Mouse (Mus musculus) liver, postnatal 0 days (tissue): Measurements from ENCODE around the gene Tstd3. TPM values are rescaled to one million over a fixed set of nuclear protein-coding genes. Genes with fewer than 3 reads are reported as not detected.

Experiments used
- ATAC-seq: fragments of 200-750 bp; cut with Nextera tagmentation; 2 replicates; pipeline ENCODE4 v1.8.0; 2017; ENCODE audit warnings: mild to moderate bottlenecking, moderate library complexity
- DNase-seq: peaks from one replicate; pipeline ENCODE4 v3.0.0-alpha.2; 2016
- H3K27ac ChIP-seq: fragments of 300-500 bp; sonication (generic); 2 replicates; pipeline ENCODE4 v1.5.1; 2014; ENCODE audit warnings: antibody characterized with exemption, moderate library complexity, mild to moderate bottlenecking, low read depth
- H3K27me3 ChIP-seq: fragments of 300-500 bp; sonication (generic); 2 replicates; pipeline ENCODE4 v1.6.1; 2014; ENCODE audit warnings: low read length, control low read depth, mixed read lengths; ENCODE audit not compliant: insufficient read depth
- H3K36me3 ChIP-seq: fragments of 300-500 bp; sonication (generic); replicated peaks from 2 replicates; pipeline ENCODE4 v1.6.1; 2014; ENCODE audit warnings: mild to moderate bottlenecking, control low read depth, low read length, moderate library complexity, mixed read lengths; ENCODE audit not compliant: insufficient read depth
- H3K4me1 ChIP-seq: fragments of 300-500 bp; sonication (generic); 2 replicates; pipeline ENCODE4 v1.6.1; 2014; ENCODE audit warnings: antibody characterized with exemption, mild to moderate bottlenecking, control low read depth; ENCODE audit not compliant: insufficient read depth
- H3K4me2 ChIP-seq: fragments of 300-500 bp; sonication (generic); 2 replicates; pipeline ENCODE4 v1.6.1; 2014; ENCODE audit warnings: low read depth, mild to moderate bottlenecking, low read length, moderate library complexity, mixed read lengths
- H3K4me3 ChIP-seq: fragments of 300-500 bp; sonication (generic); 2 replicates; pipeline ENCODE4 v1.5.1; 2014; ENCODE audit warnings: low read depth, low read length
- H3K9ac ChIP-seq: fragments of 300-500 bp; sonication (generic); replicated peaks from 2 replicates; pipeline ENCODE4 v1.6.1; 2014; ENCODE audit warnings: mild to moderate bottlenecking, moderate library complexity
- H3K9me3 ChIP-seq: fragments of 300-500 bp; sonication (generic); 2 replicates; pipeline ENCODE4 v1.6.1; 2016; ENCODE audit warnings: mild to moderate bottlenecking, control low read depth, low read length, mixed read lengths
- CTCF ChIP-seq: sonication (generic); IDR thresholded peaks from 2 replicates; pipeline ENCODE4 v1.5.1; 2016; ENCODE audit warnings: antibody characterized with exemption, low read depth
- EP300 ChIP-seq: IDR thresholded peaks from 2 replicates; pipeline ENCODE4 v1.6.1; 2016; ENCODE audit warnings: antibody characterized with exemption, low read depth, mild to moderate bottlenecking
- whole genome bisulfite sequencing: fragments of 180-500 bp; shearing (Covaris S2); extraction: QIAGEN DNeasy Blood & Tissue Kit; methylation state at CpG from one replicate; pipeline ENCODE4 v1.1.7; 2014; ENCODE audit not compliant: insufficient replicate concordance; 5-methylcytosine and 5-hydroxymethylcytosine counted together
- polyA plus RNA-seq: library from polyadenylated mRNA; unstranded; fragments of >200 nt; fragmentation: Nextera tagmentation; extraction: Ambion mirVana; gene quantifications from 2 replicates; pipeline ENCODE4 v1.2.1, GENCODE M21; 2015

Tstd3 gene
- polyA plus RNA-seq, 1 experiment from 2014 or later, result 16.6 TPM

DNA sequence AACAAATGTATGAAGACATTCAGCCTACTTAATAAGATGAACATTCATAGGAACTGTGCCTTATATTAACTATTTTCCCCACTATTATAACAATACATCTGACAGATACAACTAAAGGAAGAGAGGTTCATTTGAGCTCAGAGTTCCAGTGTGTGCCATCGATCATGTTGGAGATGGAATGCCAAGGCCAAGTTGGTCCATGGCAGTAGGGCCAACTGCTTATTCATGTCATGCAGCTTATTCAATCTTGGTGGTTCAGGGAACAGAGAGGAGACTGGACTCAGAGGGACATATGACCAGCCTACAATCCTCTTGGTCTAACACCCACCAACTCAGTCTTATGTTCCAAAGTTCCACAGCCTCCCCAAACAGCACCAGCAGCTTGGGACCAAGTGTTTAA lies 34.0 kb upstream of the Tstd3 start:
- no peak for TF ChIP-seq CTCF
- no peak for TF ChIP-seq EP300
- WGBS, result 98% methylated on average over 1 of the region's 1 CpGs

GRCm38 (mm10) chr4:21793631-21794030 lies 26.6 kb upstream of the Tstd3 start:
- DNase-seq (no peak), ATAC-seq (no peak)
- H3K27me3 ChIP-seq, result no peaks in the 10 kb centered on the region
- TF ChIP-seq EP300, result no peak
- TF ChIP-seq CTCF, result no peak
- H3K4me1 ChIP-seq, result no peaks in the 10 kb centered on the region
- no peak overlapping the region for H3K27ac ChIP-seq
- H3K36me3 ChIP-seq, result peaks cover 21% of the 10 kb centered on the region
- H3K9me3 ChIP-seq, result no peaks in the 10 kb centered on the region
- WGBS, result 81% methylated on average over 3 of the region's 3 CpGs
- H3K4me2 ChIP-seq, result no peak overlapping the region
- no peak overlapping the region for H3K4me3 ChIP-seq
- H3K9ac ChIP-seq, result no peak overlapping the region

More for the DNA sequence above, 34.0 kb upstream of the Tstd3 start:
- Histone ChIP-seq H3K36me3 (peaks cover 60% of the 10 kb centered on the region), H3K27ac (no peak overlapping the region), H3K4me3 (no peak overlapping the region), H3K4me1 (no peaks in the 10 kb centered on the region), H3K4me2 (no peak overlapping the region), H3K27me3 (no peaks in the 10 kb centered on the region), H3K9ac (no peak overlapping the region), H3K9me3 (no peaks in the 10 kb centered on the region)
- no peak for DNase-seq
- no peak for ATAC-seq

DNA sequence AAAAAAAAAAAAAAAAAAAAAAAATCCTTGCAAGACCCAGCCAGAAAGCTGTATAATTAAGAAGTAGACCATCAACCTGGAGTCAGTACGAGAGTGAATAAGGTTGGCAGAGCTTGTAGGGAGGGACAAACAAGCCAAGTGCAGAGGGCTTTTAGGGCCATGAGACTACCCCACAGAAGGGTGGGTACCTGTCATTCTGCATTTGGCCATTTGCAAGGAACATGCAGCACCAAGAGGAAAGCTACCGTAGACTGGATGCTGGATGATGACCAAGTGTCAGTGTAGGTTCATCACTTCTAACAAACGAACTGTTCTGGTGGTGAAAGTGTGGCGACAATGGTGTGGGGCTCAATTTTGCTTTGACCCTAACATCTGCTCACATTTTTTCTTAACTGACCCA lies 22.8 kb upstream of the Tstd3 start:
- Histone ChIP-seq H3K4me3 (no peak overlapping the region), H3K9me3 (no peaks in the 10 kb centered on the region), H3K4me2 (no peak overlapping the region), H3K27ac (no peak overlapping the region), H3K9ac (no peak overlapping the region), H3K36me3 (peaks cover 26% of the 10 kb centered on the region), H3K27me3 (no peaks in the 10 kb centered on the region), H3K4me1 (no peaks in the 10 kb centered on the region)
- no peak for ATAC-seq
- 96% methylated on average over 4 of the region's 4 CpGs for WGBS
- no peak for DNase-seq
- TF ChIP-seq CTCF (no peak), EP300 (no peak)

GRCm38 (mm10) chr4:21788903-21789302 lies 21.9 kb upstream of the Tstd3 start:
- Histone ChIP-seq H3K27ac (no peak overlapping the region), H3K27me3 (no peaks in the 10 kb centered on the region), H3K4me1 (no peaks in the 10 kb centered on the region), H3K9ac (no peak overlapping the region), H3K36me3 (peaks cover 34% of the 10 kb centered on the region), H3K9me3 (no peaks in the 10 kb centered on the region), H3K4me2 (no peak overlapping the region), H3K4me3 (no peak overlapping the region)
- no peak for TF ChIP-seq CTCF
- no peak for TF ChIP-seq EP300
- no peak for ATAC-seq
- WGBS, result 81% methylated on average over 6 of the region's 6 CpGs
- no peak for DNase-seq

DNA sequence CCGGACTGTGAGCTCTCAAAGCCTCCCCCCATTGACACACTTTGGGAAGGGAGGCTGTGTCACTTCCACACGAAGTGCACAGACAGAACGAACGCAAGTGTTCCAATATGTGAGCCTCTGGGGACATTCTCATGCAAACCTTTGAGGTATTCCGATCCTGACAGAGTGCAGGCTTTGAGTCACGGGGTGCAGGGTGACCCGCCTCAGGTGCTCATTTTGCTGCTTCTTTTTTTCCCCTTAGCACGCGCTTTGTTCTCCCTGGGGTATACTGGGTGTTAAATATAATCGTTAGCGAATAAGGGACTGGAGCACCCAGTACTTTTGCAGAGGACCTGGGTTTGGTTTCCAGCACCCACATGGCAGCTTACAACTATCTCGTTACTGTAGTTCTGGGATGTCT lies 19.3 kb upstream of the Tstd3 start:
- Histone ChIP-seq H3K9me3 (no peaks in the 10 kb centered on the region), H3K27ac (no peak overlapping the region), H3K4me3 (no peak overlapping the region), H3K4me2 (no peak overlapping the region), H3K4me1 (peaks cover 10% of the 10 kb centered on the region; the same call in 1 of the 2 replicates), H3K9ac (no peak overlapping the region), H3K27me3 (no peaks in the 10 kb centered on the region), H3K36me3 (peaks cover 54% of the 10 kb centered on the region)
- DNase-seq, result no peak
- WGBS, result 93% methylated on average over 12 of the region's 12 CpGs
- TF ChIP-seq CTCF (no peak), EP300 (no peak)
- no peak for ATAC-seq

- Histone ChIP-seq H3K27me3 (no peaks in the 10 kb centered on the region), H3K4me2 (peak overlapping the region; percentile 56), H3K9ac (no peak overlapping the region), H3K27ac (peak overlapping the region; percentile 71), H3K9me3 (no peaks in the 10 kb centered on the region), H3K4me1 (peaks cover 15% of the 10 kb centered on the region), H3K4me3 (no peak overlapping the region), H3K36me3 (peaks cover 52% of the 10 kb centered on the region)
- DNase-seq (no peak), ATAC-seq (peak; percentile 70)
- TF ChIP-seq CTCF (no peak), EP300 (peak; percentile 96)
- 70% methylated on average over 12 of the region's 12 CpGs for WGBS
Observed at GRCm38 (mm10) chr4:21780816-21781726, 14.1 kb upstream of the Tstd3 start.
